Mouse (Mus musculus): ENCODE results near the gene Atp5j. TPM values are rescaled to one million over a fixed set of nuclear protein-coding genes. Genes with fewer than 3 reads are reported as not detected.

Gene Atp5j
- polyA plus RNA-seq (2012; rRNA removed): 45.4 and 67.9 TPM in 2 replicates

- H3K36me3 ChIP-seq (ENCODE audit: control insufficient read depth, insufficient read depth, low read length): peaks cover 14% of the 10 kb centered on the region
- peak within 1 kb of the TSS; percentile 93 for H3K27ac ChIP-seq (ENCODE audit: insufficient read depth, low read length)
- no peaks in the 10 kb centered on the region; the same call in 1 of the 2 replicates for H3K4me1 ChIP-seq (ENCODE audit: control insufficient read depth, insufficient read depth, insufficient read length)
- peak in 1 of 2 experiments; percentile 63 for DNase-seq (ENCODE audit: low read depth in 1 of 2, low spot score in 2 of 2)
- H3K27me3 ChIP-seq (ENCODE audit: control insufficient read depth, insufficient read depth, low read length): no peaks in the 10 kb centered on the region
- TF ChIP-seq POLR2A (IDR thresholded peaks at IDR 0.05; ENCODE audit: low read depth, low read length) (peak; percentile 0; the same call in 1 of the 2 replicates), CTCF (IDR thresholded peaks at IDR 0.05; ENCODE audit: extremely low read depth, insufficient read depth, insufficient read length, insufficient replicate concordance) (no peak)
- WGBS: 0% methylated on average over 49 of the region's 57 CpGs
- H3K4me3 ChIP-seq (ENCODE audit: extremely low read depth, insufficient read depth, insufficient read length): peak within 1 kb of the TSS; percentile 84
Observed at GRCm38 (mm10) chr16:84835441-84835822, at the start of gene Atp5j. Atp5j (minus strand) TSS chr16:84835625.

GRCm38 (mm10) chr16:84884572-84884971 lies 49.1 kb upstream of the Atp5j start:
- H3K4me1 ChIP-seq (ENCODE audit: control insufficient read depth, insufficient read depth, insufficient read length): no peaks in the 10 kb centered on the region
- WGBS: 85% methylated on average over 8 of the region's 8 CpGs
- H3K27me3 ChIP-seq (ENCODE audit: control insufficient read depth, insufficient read depth, low read length): no peaks in the 10 kb centered on the region
- TF ChIP-seq POLR2A (IDR thresholded peaks at IDR 0.05; ENCODE audit: low read depth, low read length) (no peak), CTCF (IDR thresholded peaks at IDR 0.05; ENCODE audit: extremely low read depth, insufficient read depth, insufficient read length, insufficient replicate concordance) (no peak)
- no peak overlapping the region for H3K27ac ChIP-seq (ENCODE audit: insufficient read depth, low read length)
- no peaks in the 10 kb centered on the region for H3K36me3 ChIP-seq (ENCODE audit: control insufficient read depth, insufficient read depth, low read length)
- no peak overlapping the region for H3K4me3 ChIP-seq (ENCODE audit: extremely low read depth, insufficient read depth, insufficient read length)
- no peak for DNase-seq (ENCODE audit: low read depth in 1 of 2, low spot score in 2 of 2)

GRCm38 (mm10) chr16:84881754-84882321 lies 46.4 kb upstream of the Atp5j start:
- Histone ChIP-seq H3K4me3 (ENCODE audit: extremely low read depth, insufficient read depth, insufficient read length) (no peak overlapping the region), H3K36me3 (ENCODE audit: control insufficient read depth, insufficient read depth, low read length) (no peaks in the 10 kb centered on the region), H3K27ac (ENCODE audit: insufficient read depth, low read length) (no peak overlapping the region), H3K4me1 (ENCODE audit: control insufficient read depth, insufficient read depth, insufficient read length) (no peaks in the 10 kb centered on the region), H3K27me3 (ENCODE audit: control insufficient read depth, insufficient read depth, low read length) (no peaks in the 10 kb centered on the region)
- no peak for TF ChIP-seq POLR2A (IDR thresholded peaks at IDR 0.05; ENCODE audit: low read depth, low read length)
- 52% methylated on average over 8 of the region's 8 CpGs for WGBS
- DNase-seq (ENCODE audit: low read depth in 1 of 2, low spot score in 2 of 2): no peak

- no peak for DNase-seq (ENCODE audit: low read depth in 1 of 2, low spot score in 2 of 2)
- H3K27ac ChIP-seq (ENCODE audit: insufficient read depth, low read length): no peak overlapping the region
- no peaks in the 10 kb centered on the region for H3K27me3 ChIP-seq (ENCODE audit: control insufficient read depth, insufficient read depth, low read length)
- no peaks in the 10 kb centered on the region for H3K4me1 ChIP-seq (ENCODE audit: control insufficient read depth, insufficient read depth, insufficient read length)
- no peak overlapping the region for H3K4me3 ChIP-seq (ENCODE audit: extremely low read depth, insufficient read depth, insufficient read length)
- H3K36me3 ChIP-seq (ENCODE audit: control insufficient read depth, insufficient read depth, low read length): no peaks in the 10 kb centered on the region
- TF ChIP-seq CTCF (IDR thresholded peaks at IDR 0.05; ENCODE audit: extremely low read depth, insufficient read depth, insufficient read length, insufficient replicate concordance) (no peak), POLR2A (IDR thresholded peaks at IDR 0.05; ENCODE audit: low read depth, low read length) (no peak)
- WGBS: 89% methylated on average over 9 of the region's 9 CpGs
Observed at GRCm38 (mm10) chr16:84881168-84881567, 45.7 kb upstream of the Atp5j start.

GRCm38 (mm10) chr16:84879146-84879545 lies 43.7 kb upstream of the Atp5j start:
- peak; percentile 15 to 57 for DNase-seq (ENCODE audit: low read depth in 1 of 2, low spot score in 2 of 2)
- Histone ChIP-seq H3K36me3 (ENCODE audit: control insufficient read depth, insufficient read depth, low read length) (no peaks in the 10 kb centered on the region), H3K27ac (ENCODE audit: insufficient read depth, low read length) (no peak overlapping the region), H3K27me3 (ENCODE audit: control insufficient read depth, insufficient read depth, low read length) (no peaks in the 10 kb centered on the region), H3K4me1 (ENCODE audit: control insufficient read depth, insufficient read depth, insufficient read length) (no peaks in the 10 kb centered on the region), H3K4me3 (ENCODE audit: extremely low read depth, insufficient read depth, insufficient read length) (no peak overlapping the region)
- TF ChIP-seq CTCF (IDR thresholded peaks at IDR 0.05; ENCODE audit: extremely low read depth, insufficient read depth, insufficient read length, insufficient replicate concordance): peak; percentile 70; the same call in 1 of the 2 replicates
- TF ChIP-seq POLR2A (IDR thresholded peaks at IDR 0.05; ENCODE audit: low read depth, low read length): no peak
- WGBS: 24% methylated on average over 5 of the region's 5 CpGs

- Histone ChIP-seq H3K4me3 (ENCODE audit: extremely low read depth, insufficient read depth, insufficient read length) (no peak overlapping the region), H3K27ac (ENCODE audit: insufficient read depth, low read length) (no peak overlapping the region), H3K36me3 (ENCODE audit: control insufficient read depth, insufficient read depth, low read length) (no peaks in the 10 kb centered on the region), H3K27me3 (ENCODE audit: control insufficient read depth, insufficient read depth, low read length) (no peaks in the 10 kb centered on the region), H3K4me1 (ENCODE audit: control insufficient read depth, insufficient read depth, insufficient read length) (no peaks in the 10 kb centered on the region)
- no peak for DNase-seq (ENCODE audit: low read depth in 1 of 2, low spot score in 2 of 2)
- 74% methylated on average over 8 of the region's 8 CpGs for WGBS
- no peak for TF ChIP-seq POLR2A (IDR thresholded peaks at IDR 0.05; ENCODE audit: low read depth, low read length)
- TF ChIP-seq CTCF (IDR thresholded peaks at IDR 0.05; ENCODE audit: extremely low read depth, insufficient read depth, insufficient read length, insufficient replicate concordance): no peak
Observed at GRCm38 (mm10) chr16:84876082-84876481, 40.7 kb upstream of the Atp5j start.

- WGBS: 83% methylated on average over 7 of the region's 7 CpGs
- H3K27ac ChIP-seq (ENCODE audit: insufficient read depth, low read length): no peak overlapping the region
- H3K27me3 ChIP-seq (ENCODE audit: control insufficient read depth, insufficient read depth, low read length): no peaks in the 10 kb centered on the region
- DNase-seq (ENCODE audit: low read depth in 1 of 2, low spot score in 2 of 2): no peak
- no peak overlapping the region for H3K4me3 ChIP-seq (ENCODE audit: extremely low read depth, insufficient read depth, insufficient read length)
- TF ChIP-seq CTCF (IDR thresholded peaks at IDR 0.05; ENCODE audit: extremely low read depth, insufficient read depth, insufficient read length, insufficient replicate concordance) (no peak), POLR2A (IDR thresholded peaks at IDR 0.05; ENCODE audit: low read depth, low read length) (no peak)
- H3K4me1 ChIP-seq (ENCODE audit: control insufficient read depth, insufficient read depth, insufficient read length): no peaks in the 10 kb centered on the region
- H3K36me3 ChIP-seq (ENCODE audit: control insufficient read depth, insufficient read depth, low read length): no peaks in the 10 kb centered on the region
Observed at GRCm38 (mm10) chr16:84875718-84876035, 40.3 kb upstream of the Atp5j start.

Measured in spleen, adult 2 months (tissue).